Mouse (Mus musculus) adrenal gland, postnatal 0 days (tissue): ENCODE results near the gene 1110025L11Rik. TPM values are rescaled to one million over a fixed set of nuclear protein-coding genes. Genes with fewer than 3 reads are reported as not detected.

ENCODE experiments used
- polyA plus RNA-seq: library from polyadenylated mRNA; unstranded; fragments of >200 nt; fragmentation: Nextera tagmentation; extraction: Ambion mirVana; gene quantifications from 2 replicates; pipeline ENCODE4 v1.2.1, GENCODE M21; 2015

The 1110025L11Rik gene
- not detected in 2 replicates for polyA plus RNA-seq

GRCm38 (mm10) chr16:89063902-89064301 lies at the start of gene 1110025L11Rik:
Gene 1110025L11Rik, minus strand, starts transcription at chr16:89064002.

GRCm38 (mm10) chr16:89047783-89048182 lies 16.0 kb downstream of the 1110025L11Rik start, which contains the start of gene Krtap6-5:
Gene Krtap6-5, minus strand, starts transcription at chr16:89047883.

GRCm38 (mm10) chr16:89041372-89041771 lies 22.4 kb downstream of the 1110025L11Rik start, which contains the start of gene Gm10228:
Gene Gm10228, minus strand, starts transcription at chr16:89041472.

GRCm38 (mm10) chr16:89031399-89031798 lies 32.4 kb downstream of the 1110025L11Rik start, which contains the start of gene Krtap6-1:
Gene Krtap6-1, plus strand, starts transcription at chr16:89031699.

GRCm38 (mm10) chr16:89014984-89015383 lies 48.8 kb downstream of the 1110025L11Rik start, which contains the start of gene Gm10229:
Gene Gm10229, plus strand, starts transcription at chr16:89015284.

Other genes starting within 250 kb of the 1110025L11Rik start
- gene Krtap15, start 243.8 kb downstream of the 1110025L11Rik start, polyA plus RNA-seq = not detected in 2 replicates
- not detected in 2 replicates for gene Krtap14, start 237.9 kb downstream of the 1110025L11Rik start, polyA plus RNA-seq
- gene Krtap19-1, start 194.6 kb downstream of the 1110025L11Rik start, polyA plus RNA-seq = not detected in 2 replicates
- not detected in 2 replicates for gene Krtap19-2, start 189.7 kb downstream of the 1110025L11Rik start, polyA plus RNA-seq
- gene Krtap19-3, start 186.0 kb downstream of the 1110025L11Rik start, polyA plus RNA-seq = not detected in 2 replicates
- not detected in 2 replicates for gene Krtap19-4, start 178.9 kb downstream of the 1110025L11Rik start, polyA plus RNA-seq
- gene Krtap19-5, start 167.5 kb downstream of the 1110025L11Rik start, polyA plus RNA-seq = not detected in 2 replicates
- gene Krtap19-9b, start 131.7 kb downstream of the 1110025L11Rik start, polyA plus RNA-seq = not detected in 2 replicates
- not detected in 2 replicates for gene Krtap16-3, start 101.1 kb downstream of the 1110025L11Rik start, polyA plus RNA-seq
- not detected in 2 replicates for gene Krtap22-2, start 53.2 kb downstream of the 1110025L11Rik start, polyA plus RNA-seq
- gene Gm10229, start 48.7 kb downstream of the 1110025L11Rik start, polyA plus RNA-seq = not detected in 2 replicates
- gene Krtap6-1, start 32.3 kb downstream of the 1110025L11Rik start, polyA plus RNA-seq = not detected in 2 replicates
- gene Gm10228, start 22.5 kb downstream of the 1110025L11Rik start, polyA plus RNA-seq = not detected in 2 replicates
- gene Krtap6-5, start 16.1 kb downstream of the 1110025L11Rik start, polyA plus RNA-seq = not detected in 2 replicates
- gene Krtap6-3, start 20.0 kb upstream of the 1110025L11Rik start, polyA plus RNA-seq = not detected in 2 replicates
- not detected in 2 replicates for gene Gm6358, start 76.8 kb upstream of the 1110025L11Rik start, polyA plus RNA-seq
- gene Gm10061, start 87.1 kb upstream of the 1110025L11Rik start, polyA plus RNA-seq = not detected in 2 replicates
- not detected in 2 replicates for gene Gm9789, start 94.0 kb upstream of the 1110025L11Rik start, polyA plus RNA-seq
- not detected in 2 replicates for gene Gm7735, start 105.5 kb upstream of the 1110025L11Rik start, polyA plus RNA-seq
- not detected in 2 replicates for gene 1110057P08Rik, start 110.7 kb upstream of the 1110025L11Rik start, polyA plus RNA-seq
- not detected in 2 replicates for gene Krtap20-2, start 141.9 kb upstream of the 1110025L11Rik start, polyA plus RNA-seq